In genomic region chr1:136683561-136684131, GRCm38 (mm10) we compare ENCODE assay signal across 9 mouse cellular contexts. TPM values are rescaled to one million over a fixed set of nuclear protein-coding genes. Genes with fewer than 3 reads are reported as not detected.
DNase-seq lines count a peak whose midpoint lies in the region; TF ChIP-seq lines count a peak whose summit lies in the region.
"Had no signal": no experiment of that assay in that cellular context is flagged by ENCODE, and none has a peak within 500 bp of the region (broad histone marks: within the 10 kb centered on the region; RNA-seq: fewer than 3 reads in every experiment).

No protein-coding gene starts in this region.

- H3K4me3 ChIP-seq in left cerebral cortex, adult 2 months, result no peak overlapping the region
- H3K4me3 ChIP-seq in bone marrow macrophage, adult 2 months (ENCODE audit: insufficient read depth, low read length), result peak overlapping the region; percentile 6; the same call in 1 of the 2 replicates
- H3K4me3 ChIP-seq in myocyte, result no peak overlapping the region

- no peak overlapping the region for H3ac ChIP-seq in myocyte (ENCODE audit: control insufficient read depth, insufficient read length)

- intact Hi-C loops in left cerebral cortex, adult 2 months (cut with DNase I), result loop anchor here (2.0 kb wide), 2 partner anchors 31 to 55 kb away; no protein-coding TSS in a partner anchor
- intact Hi-C loops in heart, postnatal 14 days (cut with DNase I), result loop anchor here (5.0 kb wide), 1 partner anchor 56 kb away; no protein-coding TSS in a partner anchor

- H3K4me2 ChIP-seq in myocyte (ENCODE audit: low read depth), result peak overlapping the region; percentile 67

- DNase-seq in left cerebral cortex, adult 2 months (ENCODE audit: extremely low spot score in 1 of 2, low spot score in 2 of 2), result no peak
- no peak for DNase-seq in left cerebral cortex, adult 9 months (ENCODE audit: low spot score in 2 of 2)
- peak; percentile 47 for DNase-seq in heart, postnatal 14 days
- no peak for DNase-seq in spleen, postnatal 14 days (ENCODE audit: low spot score in 2 of 2)
- DNase-seq in left cerebral cortex, adult 8-10 months (ENCODE audit: low spot score in 2 of 2), result no peak
- DNase-seq in adrenal gland, postnatal 25 days, result no peak

- TF ChIP-seq POLR2A in bone marrow macrophage, adult 2 months (IDR thresholded peaks at IDR 0.05; ENCODE audit: borderline replicate concordance, low read depth, low read length), result no peak
- TF ChIP-seq POLR2A in myocyte (IDR thresholded peaks at IDR 0.05; ENCODE audit: insufficient read length, low read depth), result no peak

- H3K4me1 ChIP-seq in bone marrow macrophage, adult 2 months (ENCODE audit: control insufficient read depth, insufficient read depth, low read length), result peaks cover 30% of the 10 kb centered on the region

- no peaks in the 10 kb centered on the region for H3K36me3 ChIP-seq in myocyte (ENCODE audit: control insufficient read depth, insufficient read depth)

- H3K27ac ChIP-seq in left cerebral cortex, adult 2 months, result peak overlapping the region; percentile 66; the same call in 1 of the 2 replicates
- H3K27ac ChIP-seq in bone marrow macrophage, adult 2 months (ENCODE audit: insufficient read depth, low read depth, low read length), result peak overlapping the region; percentile 20; the same call in 1 of the 2 replicates
- H3K27ac ChIP-seq: liver, embryonic 14.5 days had no signal

- H3K79me2 ChIP-seq in myocyte (ENCODE audit: control insufficient read depth, insufficient read depth), result no peaks in the 10 kb centered on the region

- H3K27me3 ChIP-seq in myocyte (ENCODE audit: control insufficient read depth, insufficient read depth, insufficient read length), result no peaks in the 10 kb centered on the region

- no peak for TF ChIP-seq CTCF in left cerebral cortex, adult 2 months (IDR thresholded peaks at IDR 0.05)
- TF ChIP-seq CTCF in bone marrow macrophage, adult 2 months (IDR thresholded peaks at IDR 0.05; ENCODE audit: low read depth, low read length), result no peak

TF ChIP-seq in myocyte, 11 proteins besides CTCF, POLR2A, EP300 and RAD21:
- TF ChIP-seq POLR2AphosphoS2 (IDR thresholded peaks at IDR 0.05; ENCODE audit: insufficient read length, low read depth), result no peak
- peak; percentile 54 for TF ChIP-seq CEBPB (IDR thresholded peaks at IDR 0.05; ENCODE audit: insufficient read depth, poor library complexity, severe bottlenecking)
- no peak for TF ChIP-seq USF1 (IDR thresholded peaks at IDR 0.05; ENCODE audit: low read depth)
- TF ChIP-seq TCF12 (IDR thresholded peaks at IDR 0.05; ENCODE audit: insufficient read depth, poor library complexity, severe bottlenecking), result peak; percentile 35
- TF ChIP-seq MYOD1 (IDR thresholded peaks at IDR 0.05; ENCODE audit: control insufficient read depth in 1 of 3, insufficient read length in 2 of 3, low read depth in 2 of 3), result peak in 1 of 3 experiments; percentile 30
- no peak for TF ChIP-seq REST (IDR thresholded peaks at IDR 0.05; ENCODE audit: insufficient read depth, insufficient read length)
TF ChIP-seq in myocyte: peak in this region for 3.

RNA-seq across cellular contexts. Expression of gene Zfp281, which starts 58.9 kb away (rescaled TPM):
- total RNA-seq in left cerebral cortex, adult 2 months (2021), result 10 to 100 TPM; 34.6 to 38.6 TPM
- 13.2 and 14.8 TPM in 2 replicates for polyA plus RNA-seq in bone marrow macrophage, adult 2 months (2012; ENCODE audit: insufficient read depth, insufficient read length, missing spikeins)
- total RNA-seq in heart, postnatal 14 days (2021), result 10 to 100 TPM; 11.3 to 11.5 TPM
- 4.0 TPM for polyA plus RNA-seq in myocyte (2012; fragmentation: generic; extraction: Trizol)
- total RNA-seq in left cerebral cortex, adult 8-10 months (2022), result 10 to 100 TPM; 33.5 to 34.4 (median 33.7) TPM
- total RNA-seq in adrenal gland, postnatal 25 days (2021), result 20.4 and 22.3 TPM in 2 replicates

Comparison
In these comparisons a context has a peak if more than half of its experiments do, and no peak if none do; other contexts are left out.
1. DNase-seq: peak in heart, postnatal 14 days (2 of 2); none in left cerebral cortex, adult 2 months (0 of 2), left cerebral cortex, adult 9 months (0 of 2), spleen, postnatal 14 days (0 of 2), left cerebral cortex, adult 8-10 months (0 of 2) and adrenal gland, postnatal 25 days (single experiment).